Mouse (Mus musculus) forebrain, postnatal 0 days (tissue): Measurements from ENCODE around the gene Rpl18. TPM values are rescaled to one million over a fixed set of nuclear protein-coding genes. Genes with fewer than 3 reads are reported as not detected.

Experiments
- ATAC-seq: fragments of 200-750 bp; cut with Nextera tagmentation; 2 replicates; pipeline ENCODE4 v1.8.0; 2017; ENCODE audit warnings: mild to moderate bottlenecking, moderate library complexity
- DNase-seq: peaks from one replicate; pipeline ENCODE4 v3.0.0-alpha.2; 2015
- H3K27ac ChIP-seq: fragments of 300-500 bp; sonication (generic); 2 replicates; pipeline ENCODE4 v1.5.1; 2014; ENCODE audit warnings: low read depth, mild to moderate bottlenecking, antibody characterized with exemption, low read length, moderate library complexity, mixed read lengths
- H3K27me3 ChIP-seq: fragments of 300-500 bp; sonication (generic); 2 replicates; pipeline ENCODE4 v1.6.1; 2014; ENCODE audit warnings: mild to moderate bottlenecking, low read length, mixed read lengths; ENCODE audit not compliant: insufficient read depth
- H3K36me3 ChIP-seq: fragments of 300-500 bp; sonication (generic); 2 replicates; pipeline ENCODE4 v1.6.1; 2014; ENCODE audit warnings: mild to moderate bottlenecking, moderate library complexity; ENCODE audit not compliant: insufficient read depth
- H3K4me1 ChIP-seq: fragments of 300-500 bp; sonication (generic); 2 replicates; pipeline ENCODE4 v1.6.1; 2014; ENCODE audit warnings: antibody characterized with exemption; ENCODE audit not compliant: insufficient read depth
- H3K4me2 ChIP-seq: fragments of 300-500 bp; sonication (generic); 2 replicates; pipeline ENCODE4 v1.6.1; 2014; ENCODE audit warnings: low read depth, mild to moderate bottlenecking, moderate library complexity
- H3K4me3 ChIP-seq: fragments of 300-500 bp; sonication (generic); 2 replicates; pipeline ENCODE4 v1.5.1; 2014; ENCODE audit warnings: low read depth, low read length, mixed read lengths
- H3K9ac ChIP-seq: fragments of 300-500 bp; sonication (generic); 2 replicates; pipeline ENCODE4 v1.6.1; 2014; ENCODE audit warnings: mild to moderate bottlenecking
- H3K9me3 ChIP-seq: fragments of 300-500 bp; sonication (generic); 2 replicates; pipeline ENCODE4 v1.6.1; 2016; ENCODE audit warnings: low read length
- CTCF ChIP-seq: sonication (generic); IDR thresholded peaks from 2 replicates; pipeline ENCODE4 v1.5.1; 2016; ENCODE audit warnings: antibody characterized with exemption, control low read depth, low read depth
- whole genome bisulfite sequencing: fragments of 180-500 bp; shearing (Covaris S2); extraction: QIAGEN DNeasy Blood & Tissue Kit; methylation state at CpG from one replicate; pipeline ENCODE4 v1.1.7; 2014; 5-methylcytosine and 5-hydroxymethylcytosine counted together
- polyA plus RNA-seq: library from polyadenylated mRNA; unstranded; fragments of >200 nt; fragmentation: Nextera tagmentation; extraction: Ambion mirVana; gene quantifications from 2 replicates; pipeline ENCODE4 v1.2.1, GENCODE M21; 2015
- total RNA-seq: library from RNA; depleted of rRNA; stranded (reverse); fragments of >200 nt; gene quantifications from 2 replicates; pipeline ENCODE4 v1.2.3, GENCODE M21; 2014

Gene Rpl18
- total and polyA plus RNA-seq, 2 experiments from 2014 or later = 517 to 891 TPM

DNA sequence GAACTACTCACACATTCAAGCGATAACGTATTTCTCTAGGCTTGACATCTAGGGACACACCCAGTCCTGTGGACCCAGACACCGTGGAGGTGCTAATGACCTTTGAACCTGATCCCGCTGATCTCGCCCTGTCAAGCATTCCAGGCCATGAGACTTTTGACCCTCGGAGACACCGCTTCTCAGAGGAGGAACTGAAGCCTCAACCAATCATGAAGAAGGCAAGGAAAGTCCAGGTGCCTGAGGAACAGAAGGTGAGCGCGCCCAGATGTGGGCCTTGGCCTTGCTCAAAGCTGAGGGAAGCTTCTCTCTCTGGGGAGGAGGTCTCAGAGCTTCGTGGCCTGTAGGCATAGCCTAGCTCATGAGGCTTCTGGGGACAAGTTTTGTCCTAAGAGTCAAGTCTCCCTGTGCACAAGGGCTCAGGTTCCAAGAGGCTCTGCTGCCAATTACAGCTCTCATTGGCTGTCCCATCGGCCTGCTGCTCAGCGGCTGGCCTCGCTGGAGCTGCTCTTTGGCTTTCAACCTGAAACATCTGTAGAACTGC, 7.0 kb upstream of the Rpl18 start:
- Histone ChIP-seq H3K27ac (peak overlapping the region; percentile 87), H3K9me3 (no peaks in the 10 kb centered on the region), H3K9ac (no peak overlapping the region), H3K27me3 (no peaks in the 10 kb centered on the region), H3K4me2 (peak overlapping the region; percentile 97), H3K4me3 (no peak overlapping the region), H3K36me3 (peaks cover 33% of the 10 kb centered on the region), H3K4me1 (peaks cover 32% of the 10 kb centered on the region)
- no peak for ATAC-seq
- TF ChIP-seq CTCF = no peak
- 63% methylated on average over 13 of the region's 13 CpGs for WGBS
- DNase-seq = no peak

DNA sequence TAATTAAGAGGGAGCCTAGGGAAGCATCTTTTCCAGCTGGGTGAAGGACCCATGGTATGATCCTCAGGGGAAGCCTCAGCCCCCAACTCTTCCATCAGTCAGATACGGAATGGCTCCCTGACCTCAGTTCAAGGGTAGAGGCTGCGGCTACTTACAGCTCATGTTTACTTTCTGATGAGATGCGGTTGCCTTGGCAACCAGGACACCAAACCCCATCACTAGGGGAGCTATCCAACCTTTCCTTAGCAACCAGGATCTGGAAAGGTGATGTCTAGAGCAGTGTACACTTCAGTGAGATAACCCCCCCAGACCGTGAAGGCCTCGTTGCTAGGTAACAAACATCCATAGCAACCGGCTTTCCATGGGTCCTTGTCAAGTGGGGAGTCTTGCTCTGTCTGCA, 6.2 kb upstream of the Rpl18 start:
- H3K4me3 ChIP-seq = no peak overlapping the region
- no peaks in the 10 kb centered on the region for H3K9me3 ChIP-seq
- H3K4me2 ChIP-seq = peak overlapping the region; percentile 97
- H3K4me1 ChIP-seq = peaks cover 27% of the 10 kb centered on the region
- peak; percentile 5; the same call in 1 of the 2 replicates for TF ChIP-seq CTCF
- H3K36me3 ChIP-seq = peaks cover 35% of the 10 kb centered on the region
- H3K9ac ChIP-seq = no peak overlapping the region
- DNase-seq (peak; percentile 70), ATAC-seq (no peak)
- H3K27ac ChIP-seq = peak overlapping the region; percentile 87
- H3K27me3 ChIP-seq = no peaks in the 10 kb centered on the region
- 37% methylated on average over 6 of the region's 6 CpGs for WGBS

DNA sequence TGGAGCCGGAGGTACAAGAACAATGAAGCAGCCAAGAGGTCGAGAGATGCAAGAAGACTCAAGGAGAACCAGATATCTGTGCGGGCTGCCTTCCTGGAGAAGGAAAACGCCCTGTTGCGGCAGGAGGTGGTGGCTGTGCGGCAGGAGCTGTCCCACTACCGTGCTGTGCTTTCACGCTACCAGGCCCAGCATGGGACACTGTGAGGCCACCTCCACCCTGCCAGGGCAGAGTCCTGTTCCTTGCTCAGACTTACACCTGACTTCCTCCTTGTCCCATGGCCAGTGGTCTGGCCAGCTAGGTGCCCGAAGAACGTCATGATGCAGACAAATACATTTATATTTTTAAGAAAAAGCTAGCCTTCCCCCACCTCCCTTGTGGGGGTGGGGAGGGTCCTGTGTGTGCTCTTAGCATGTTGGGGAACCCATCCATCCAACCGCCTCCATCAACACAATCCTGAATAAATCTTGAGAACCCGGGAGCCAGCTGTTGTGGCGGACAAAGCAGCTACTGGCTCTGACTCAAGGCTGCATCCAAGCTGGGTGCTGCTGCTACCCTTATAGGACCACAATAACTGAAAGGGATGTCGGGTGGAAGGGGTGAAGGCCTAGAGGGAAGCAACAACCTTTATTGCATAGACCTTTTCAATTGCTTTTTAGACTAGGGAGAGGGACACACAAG, 5.4 kb upstream of the Rpl18 start:
- H3K36me3 ChIP-seq = peaks cover 35% of the 10 kb centered on the region
- TF ChIP-seq CTCF = no peak
- no peak overlapping the region for H3K4me3 ChIP-seq
- H3K4me1 ChIP-seq = peaks cover 32% of the 10 kb centered on the region
- ATAC-seq = no peak
- no peak for DNase-seq
- no peak overlapping the region for H3K9ac ChIP-seq
- no peaks in the 10 kb centered on the region for H3K27me3 ChIP-seq
- H3K4me2 ChIP-seq = no peak overlapping the region
- 69% methylated on average over 14 of the region's 14 CpGs for WGBS
- no peaks in the 10 kb centered on the region for H3K9me3 ChIP-seq
- H3K27ac ChIP-seq = peak overlapping the region; percentile 87; the same call in 1 of the 2 replicates

DNA sequence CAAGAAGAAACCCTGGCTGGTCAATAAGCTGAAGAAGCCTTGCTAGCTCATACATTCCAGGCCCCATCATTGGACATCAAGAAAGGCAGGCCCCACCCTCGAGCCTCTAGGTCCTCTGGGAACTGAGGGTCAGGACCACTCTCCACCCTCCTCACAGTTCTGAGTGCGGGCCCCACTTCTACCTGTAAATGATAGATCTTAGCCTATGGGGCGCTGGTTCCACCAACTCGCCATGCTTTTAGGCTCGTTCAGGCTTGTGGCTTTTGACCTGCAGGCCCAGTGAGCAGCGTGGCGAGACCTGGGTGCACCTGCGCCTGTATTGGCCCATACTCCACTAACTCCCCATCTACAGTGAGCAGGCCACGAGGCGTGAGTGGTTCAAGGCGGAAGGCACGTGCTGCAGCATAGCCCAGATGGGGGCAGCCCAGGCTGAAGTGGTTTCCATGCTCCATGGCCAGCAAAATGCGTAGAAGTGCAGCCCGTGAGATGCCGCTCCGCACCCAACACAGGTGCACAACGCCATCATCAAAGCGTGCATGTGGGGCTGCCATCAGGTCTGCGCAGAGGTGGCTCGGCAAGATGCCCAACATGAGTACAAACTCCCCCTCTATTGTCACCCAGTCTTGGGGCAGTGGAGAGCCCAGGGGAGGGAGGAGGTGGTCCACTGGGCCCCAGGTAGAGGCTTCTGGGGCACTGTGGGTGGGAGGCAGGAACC, 4.6 kb upstream of the Rpl18 start:
- H3K36me3 ChIP-seq = peaks cover 35% of the 10 kb centered on the region
- DNase-seq (no peak), ATAC-seq (no peak)
- peaks cover 30% of the 10 kb centered on the region for H3K4me1 ChIP-seq
- H3K4me2 ChIP-seq = no peak overlapping the region
- H3K27me3 ChIP-seq = no peaks in the 10 kb centered on the region
- 91% methylated on average over 20 of the region's 20 CpGs for WGBS
- H3K4me3 ChIP-seq = no peak overlapping the region
- no peak overlapping the region for H3K9ac ChIP-seq
- H3K27ac ChIP-seq = no peak overlapping the region
- no peak for TF ChIP-seq CTCF
- H3K9me3 ChIP-seq = no peaks in the 10 kb centered on the region

DNA sequence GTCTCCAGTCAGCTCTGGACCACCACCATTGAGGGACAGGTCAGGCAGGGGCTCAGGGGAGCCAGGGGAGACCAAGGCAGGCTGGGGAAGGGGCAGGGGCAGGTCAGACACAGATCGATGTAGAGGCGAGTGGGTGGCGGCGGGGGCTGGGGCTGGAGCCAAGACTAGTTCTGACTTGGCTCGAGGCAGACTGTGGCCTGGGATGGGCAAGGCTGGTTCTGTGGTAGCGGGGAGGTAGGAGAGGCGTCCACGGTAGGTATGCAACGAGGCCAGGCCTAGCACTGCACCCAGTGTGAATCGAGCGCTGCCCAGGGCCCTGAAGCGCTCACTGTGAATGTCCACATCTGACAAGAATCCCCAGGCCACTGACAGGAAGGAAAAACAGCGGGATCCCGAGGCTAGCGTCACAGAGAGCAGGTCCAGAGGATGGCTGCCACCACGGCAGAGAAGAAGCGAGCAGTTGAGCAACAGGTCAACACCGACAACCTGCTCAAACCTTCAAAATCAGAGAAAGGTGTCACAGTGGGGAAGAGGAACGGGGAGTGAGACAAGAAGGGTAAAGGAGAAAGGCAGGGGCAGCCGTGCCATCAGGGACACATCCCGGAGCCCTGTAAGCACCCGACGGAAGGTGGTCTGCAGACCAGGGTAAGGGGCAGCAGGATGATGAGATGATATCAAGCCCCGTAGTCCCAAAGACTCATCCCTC, 3.8 kb upstream of the Rpl18 start:
- Histone ChIP-seq H3K36me3 (peaks cover 35% of the 10 kb centered on the region), H3K27ac (no peak overlapping the region), H3K9ac (no peak overlapping the region), H3K27me3 (no peaks in the 10 kb centered on the region), H3K9me3 (no peaks in the 10 kb centered on the region), H3K4me2 (no peak overlapping the region), H3K4me1 (peaks cover 33% of the 10 kb centered on the region), H3K4me3 (no peak overlapping the region)
- DNase-seq = no peak
- WGBS = 88% methylated on average over 24 of the region's 24 CpGs
- ATAC-seq = no peak
- no peak for TF ChIP-seq CTCF

DNA sequence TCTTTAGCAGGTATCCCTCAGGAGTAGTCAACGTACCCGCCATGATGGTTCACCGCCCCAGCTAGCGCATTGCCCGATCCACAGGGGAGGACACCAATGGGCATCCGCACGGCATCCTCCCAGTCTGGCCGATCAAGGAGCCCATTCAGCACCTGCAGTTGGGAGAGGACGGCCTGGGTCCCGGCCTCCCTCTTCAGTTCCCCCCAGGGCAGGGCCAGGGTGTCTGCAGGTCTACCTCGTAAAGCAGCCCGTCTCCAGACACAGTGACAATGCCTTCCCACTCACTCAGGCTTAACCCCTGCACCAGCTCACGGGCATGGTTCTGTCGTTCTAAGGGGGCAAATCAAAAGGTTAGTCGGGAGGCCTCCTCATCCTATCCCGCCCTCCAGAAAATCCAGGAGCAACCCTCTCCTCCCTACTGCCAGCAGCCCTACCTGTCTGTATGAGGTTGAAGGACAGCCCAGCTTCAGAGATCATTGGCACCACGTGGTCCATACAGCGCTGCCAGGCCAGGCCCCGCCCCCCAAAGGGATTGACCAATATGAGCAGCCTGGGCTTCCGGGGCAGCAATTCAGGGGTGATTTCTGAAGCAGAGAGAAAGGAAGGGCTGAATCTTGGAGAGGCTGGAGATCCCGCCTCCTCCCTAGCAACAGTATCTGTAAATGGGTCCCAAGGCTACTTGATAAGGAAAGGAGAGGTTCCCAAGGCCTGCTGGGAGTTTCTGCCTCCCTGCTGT, 3.1 kb upstream of the Rpl18 start:
- no peak overlapping the region for H3K27ac ChIP-seq
- H3K36me3 ChIP-seq = peaks cover 35% of the 10 kb centered on the region
- TF ChIP-seq CTCF = no peak
- no peak overlapping the region for H3K4me2 ChIP-seq
- peaks cover 28% of the 10 kb centered on the region for H3K4me1 ChIP-seq
- WGBS = 90% methylated on average over 21 of the region's 21 CpGs
- H3K9me3 ChIP-seq = no peaks in the 10 kb centered on the region
- H3K4me3 ChIP-seq = no peak overlapping the region
- no peak for ATAC-seq
- no peak overlapping the region for H3K9ac ChIP-seq
- DNase-seq = no peak
- H3K27me3 ChIP-seq = no peaks in the 10 kb centered on the region
